Mouse (Mus musculus) embryonic fibroblast, embryonic 13.5 days (primary cell): Measurements from ENCODE around the gene Rhebl1. TPM values are rescaled to one million over a fixed set of nuclear protein-coding genes. Genes with fewer than 3 reads are reported as not detected.

Source experiments
- H3K27ac ChIP-seq: 2 replicates; pipeline ENCODE4 v1.5.1; 2012; ENCODE audit warnings: low read length, control low read depth, inconsistent platforms; ENCODE audit not compliant: insufficient read depth
- H3K4me1 ChIP-seq: 2 replicates; pipeline ENCODE4 v1.6.1; 2011; ENCODE audit warnings: low read length; ENCODE audit not compliant: control insufficient read depth, insufficient read depth
- H3K4me3 ChIP-seq: 2 replicates; pipeline ENCODE4 v1.5.1; 2011; ENCODE audit warnings: mild to moderate bottlenecking, control low read depth, low read length; ENCODE audit not compliant: insufficient read depth
- CTCF ChIP-seq: IDR thresholded peaks from 2 replicates; pipeline ENCODE4 v1.5.1; 2011; ENCODE audit warnings: mild to moderate bottlenecking, control low read depth, low read length, moderate library complexity, borderline replicate concordance; ENCODE audit not compliant: insufficient read depth
- POLR2A ChIP-seq: IDR thresholded peaks from 2 replicates; pipeline ENCODE4 v1.6.1; 2011; ENCODE audit warnings: low read depth, mild to moderate bottlenecking, control low read depth, low read length, moderate library complexity
- polyA plus RNA-seq: library from polyadenylated mRNA; stranded (reverse); fragments of >200 nt; gene quantifications from 2 replicates; pipeline ENCODE4 v1.2.4, GENCODE M21; 2011; ENCODE audit warnings: low read depth; ENCODE audit not compliant: missing spikeins, insufficient read length

Gene Rhebl1
- polyA plus RNA-seq, 1 experiment = 7.8 TPM

DNA sequence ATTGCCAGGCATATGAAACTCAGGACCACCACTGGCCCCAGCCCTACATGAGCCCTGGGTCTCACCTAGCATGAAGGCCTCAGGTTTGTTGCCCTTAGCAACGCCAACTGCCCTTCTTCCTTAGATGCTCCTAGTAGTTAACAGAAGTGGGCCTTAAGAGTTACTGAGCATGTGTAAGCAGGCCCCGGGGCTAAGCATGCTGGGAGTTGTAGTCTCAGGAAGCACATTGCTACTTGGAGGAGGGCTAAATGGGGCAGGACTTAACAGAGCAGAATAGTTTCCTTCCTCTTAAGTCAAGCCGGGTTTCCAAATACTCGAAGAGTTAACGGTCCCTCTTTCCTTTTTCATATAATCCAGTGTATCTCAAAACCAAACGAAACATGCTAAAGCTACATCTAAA lies 27.0 kb downstream of the Rhebl1 start:
- 0 out of 2 replicates have a peak overlapping the region, but pooled peaks have one; percentile 3 for H3K4me3 ChIP-seq
- TF ChIP-seq CTCF = no peak
- TF ChIP-seq POLR2A = no peak
- no peak overlapping the region for H3K27ac ChIP-seq

DNA sequence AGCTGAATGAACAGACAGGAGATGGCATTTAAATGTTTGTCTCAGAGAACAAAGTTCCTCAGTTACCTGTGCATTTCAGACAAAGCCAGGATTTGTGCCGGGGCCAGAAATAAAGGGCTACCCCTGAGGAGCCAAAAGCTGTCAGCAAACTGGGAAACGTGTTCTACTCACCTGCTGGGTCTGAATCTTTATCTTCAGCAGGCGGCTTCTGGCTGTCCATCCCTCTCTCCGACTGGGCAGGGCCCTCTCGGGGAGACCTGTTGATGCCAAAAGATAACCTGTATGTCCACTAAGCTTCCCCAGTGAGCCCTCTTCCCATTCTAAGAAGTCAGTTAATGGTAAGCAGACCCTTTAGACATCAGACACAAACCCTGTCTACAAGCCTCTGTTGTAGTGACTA lies 27.8 kb downstream of the Rhebl1 start:
- H3K4me3 ChIP-seq = no peak overlapping the region
- H3K27ac ChIP-seq = no peak overlapping the region
- peaks cover 6% of the 10 kb centered on the region; the same call in 1 of the 2 replicates for H3K4me1 ChIP-seq
- TF ChIP-seq CTCF = no peak
- no peak for TF ChIP-seq POLR2A

More for the DNA sequence above, 27.0 kb downstream of the Rhebl1 start:
- H3K4me1 ChIP-seq = peaks cover 6% of the 10 kb centered on the region; the same call in 1 of the 2 replicates

DNA sequence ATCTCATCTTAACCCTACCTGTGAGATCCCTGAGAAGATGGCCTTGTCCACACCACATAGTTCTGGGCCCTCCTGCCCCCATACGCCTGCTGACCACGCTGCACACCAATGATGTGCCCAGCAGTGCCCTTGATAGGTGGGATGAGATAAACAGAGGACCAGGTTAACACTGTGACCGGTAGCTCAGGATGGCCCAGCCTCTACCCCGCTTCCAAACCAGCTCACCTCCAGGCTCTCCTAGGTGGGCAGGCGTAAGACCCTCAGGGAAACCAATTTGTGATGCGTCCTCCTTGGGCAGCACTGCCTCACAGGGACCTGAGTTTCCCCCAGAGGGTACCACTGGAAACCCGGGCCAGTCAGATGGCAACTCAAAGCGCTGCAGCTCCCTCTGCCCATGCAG lies 28.6 kb downstream of the Rhebl1 start:
- no peak for TF ChIP-seq POLR2A
- TF ChIP-seq CTCF = no peak
- H3K27ac ChIP-seq = no peak overlapping the region
- H3K4me3 ChIP-seq = no peak overlapping the region
- H3K4me1 ChIP-seq = peaks cover 6% of the 10 kb centered on the region; the same call in 1 of the 2 replicates

DNA sequence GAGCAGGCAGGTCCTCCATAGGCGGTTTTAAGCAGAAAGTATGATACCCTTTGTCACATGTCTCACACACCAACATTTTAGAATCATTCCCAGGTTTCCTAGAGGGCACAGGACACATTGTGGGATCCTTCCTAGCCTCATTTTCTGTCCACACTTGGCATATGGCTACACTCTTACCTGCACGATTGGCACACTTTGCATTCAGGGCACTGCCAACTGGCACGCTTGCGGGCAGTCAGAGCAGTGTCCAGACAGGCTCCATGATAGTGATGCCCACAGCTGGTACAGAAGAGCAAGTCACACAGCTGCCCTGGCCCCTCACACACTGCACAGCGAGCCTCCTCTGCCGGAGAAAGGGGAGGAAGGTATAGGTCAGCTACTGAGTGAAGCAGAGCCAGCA lies 29.4 kb downstream of the Rhebl1 start:
- Histone ChIP-seq H3K4me1 (peaks cover 6% of the 10 kb centered on the region; the same call in 1 of the 2 replicates), H3K4me3 (no peak overlapping the region), H3K27ac (no peak overlapping the region)
- TF ChIP-seq CTCF = no peak
- TF ChIP-seq POLR2A = no peak

DNA sequence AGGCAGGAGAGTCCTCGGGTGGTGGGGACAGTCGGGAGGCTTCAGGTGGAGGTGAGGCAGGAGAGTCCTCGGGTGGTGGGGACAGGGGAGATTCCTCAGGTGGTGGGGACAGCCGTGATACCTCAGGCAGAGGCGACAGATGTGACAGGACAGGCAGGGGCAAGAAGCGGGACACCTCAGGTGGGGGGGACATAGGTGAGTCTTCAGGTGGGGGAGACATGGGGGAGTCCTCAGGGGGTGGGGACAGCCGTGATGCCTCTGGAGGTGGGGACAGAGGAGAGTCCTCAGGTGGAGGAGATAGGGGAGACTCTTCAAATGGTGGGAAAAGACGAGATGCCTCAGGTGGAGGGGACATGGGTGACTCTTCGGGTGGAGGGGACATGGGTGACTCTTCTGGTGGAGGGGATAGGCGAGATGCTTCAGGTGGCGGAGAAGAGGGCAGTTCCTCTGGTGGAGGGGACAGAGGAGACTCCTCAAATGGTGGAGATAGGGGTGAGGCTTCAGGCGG lies 30.8 kb downstream of the Rhebl1 start:
- no peak overlapping the region for H3K27ac ChIP-seq
- 0 out of 2 replicates have a peak, but pooled peaks cover under 1% of the 10 kb centered on the region for H3K4me1 ChIP-seq
- TF ChIP-seq CTCF (no peak), POLR2A (no peak)
- H3K4me3 ChIP-seq = no peak overlapping the region

DNA sequence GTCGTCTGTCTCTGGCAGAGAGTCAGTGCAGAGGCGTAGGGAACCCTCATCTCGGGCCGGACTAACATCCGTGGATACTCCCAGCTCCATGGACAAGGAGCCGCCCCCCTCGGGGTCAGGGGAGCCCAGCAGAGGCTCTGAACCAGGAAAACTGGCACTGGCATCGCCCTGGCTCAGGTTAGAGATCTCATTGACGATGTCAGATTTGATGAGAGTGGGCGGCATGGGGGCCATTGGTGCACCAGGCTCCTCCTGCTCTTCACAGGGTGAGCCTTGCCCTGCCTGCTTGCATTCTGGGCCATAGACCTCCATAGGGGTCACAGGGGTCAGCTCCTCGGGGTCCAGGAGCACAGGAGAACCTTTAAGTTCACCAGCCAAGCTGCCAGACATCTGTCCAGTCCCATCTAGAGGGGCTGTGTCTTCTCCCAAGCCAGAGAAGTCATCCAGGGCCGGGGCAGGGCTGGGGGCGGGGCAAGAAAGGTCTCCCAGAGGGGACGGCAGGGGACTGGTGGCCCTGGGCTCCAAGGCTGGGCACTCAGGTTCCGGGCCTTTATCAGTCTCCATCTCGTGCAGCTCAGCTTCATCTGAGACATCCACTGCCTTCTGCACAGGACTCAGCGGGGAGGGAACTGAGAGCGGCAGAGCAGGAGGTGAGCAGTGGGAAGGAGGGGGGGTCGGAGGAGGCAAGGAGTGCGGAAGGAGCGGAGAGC lies 32.5 kb downstream of the Rhebl1 start:
- TF ChIP-seq POLR2A = no peak
- TF ChIP-seq CTCF = no peak
- H3K27ac ChIP-seq = no peak overlapping the region
- H3K4me1 ChIP-seq = no peaks in the 10 kb centered on the region

DNA sequence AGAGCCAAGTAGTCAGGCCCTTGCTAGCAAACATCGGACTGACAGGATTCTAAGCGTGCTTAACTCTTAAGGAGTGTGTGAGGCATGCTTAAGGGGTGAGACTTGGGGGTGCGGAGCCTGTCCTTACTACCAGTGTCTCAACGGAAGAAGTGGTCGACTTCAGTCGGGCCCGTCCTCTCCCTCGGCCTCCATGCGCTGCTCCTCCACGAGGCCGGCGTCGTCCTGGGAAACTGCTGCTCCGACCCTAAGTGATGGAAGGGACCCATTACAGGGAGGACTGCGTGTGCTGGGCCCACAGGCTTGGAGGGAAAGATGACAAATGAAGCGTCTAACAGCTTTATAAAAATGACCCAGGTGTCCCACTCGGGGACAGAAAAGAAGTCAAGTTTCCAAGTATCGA lies 33.4 kb downstream of the Rhebl1 start:
- TF ChIP-seq CTCF (no peak), POLR2A (no peak)

More for the DNA sequence above, 32.5 kb downstream of the Rhebl1 start:
- H3K4me3 ChIP-seq = no peak overlapping the region

DNA sequence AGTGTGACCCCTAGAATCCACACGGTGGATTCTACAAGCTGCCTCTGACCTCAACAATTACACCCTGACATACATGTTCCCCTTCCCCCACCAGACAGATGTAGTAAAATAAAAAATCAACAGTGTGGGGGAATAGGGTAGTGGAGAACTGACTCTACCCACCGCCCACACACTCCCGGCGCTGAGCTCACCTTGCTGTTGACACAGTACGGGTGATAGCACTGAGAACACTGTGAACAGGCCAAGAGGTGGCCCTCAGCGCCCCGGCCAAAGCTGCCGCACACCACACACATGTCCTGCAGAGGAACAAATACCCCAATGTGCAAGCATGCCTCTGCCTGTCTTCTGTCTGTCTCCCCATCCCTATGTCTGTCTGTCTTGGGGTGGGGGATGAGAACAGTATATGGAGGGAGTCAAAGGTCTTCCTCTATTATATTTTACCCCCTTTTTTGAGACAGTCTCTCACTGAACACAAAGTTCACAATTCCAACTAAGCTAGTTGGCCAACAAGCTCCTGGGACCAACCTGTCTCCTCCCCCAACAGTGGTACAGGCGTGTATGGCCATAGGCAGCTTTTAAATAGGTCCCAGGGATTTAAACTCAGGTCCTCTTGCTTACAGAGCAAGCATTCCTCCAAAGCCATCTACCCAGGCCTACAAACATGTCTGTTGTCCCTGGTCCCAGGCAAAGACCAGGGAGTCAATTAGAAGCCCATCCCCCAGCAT lies 34.9 kb downstream of the Rhebl1 start:
- Histone ChIP-seq H3K27ac (no peak overlapping the region), H3K4me3 (no peak overlapping the region), H3K4me1 (no peaks in the 10 kb centered on the region)
- TF ChIP-seq CTCF (no peak), POLR2A (no peak)

More for the DNA sequence above, 33.4 kb downstream of the Rhebl1 start:
- no peak overlapping the region for H3K27ac ChIP-seq
- no peak overlapping the region for H3K4me3 ChIP-seq
- no peaks in the 10 kb centered on the region for H3K4me1 ChIP-seq

DNA sequence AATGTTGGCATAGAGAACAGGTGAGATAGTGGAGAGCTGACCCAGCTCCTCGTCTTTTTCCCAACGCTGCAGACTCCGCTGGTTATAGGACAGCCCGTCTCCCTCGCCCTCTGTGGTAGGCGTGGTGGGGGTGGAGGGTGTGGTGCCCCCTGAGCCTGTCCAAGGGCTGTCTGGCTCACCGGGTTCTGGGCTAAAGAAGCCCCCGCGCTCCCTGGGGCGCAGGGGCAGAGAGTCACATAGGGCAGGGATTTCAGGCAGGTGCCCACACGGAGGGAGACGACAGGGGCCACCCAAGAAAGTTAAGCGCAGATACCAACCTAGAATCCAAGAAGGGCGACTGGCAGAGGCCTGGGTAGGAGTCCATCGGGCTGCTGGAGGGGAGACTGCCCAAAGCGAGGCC lies 40.1 kb downstream of the Rhebl1 start:
- H3K4me1 ChIP-seq = no peaks in the 10 kb centered on the region
- H3K4me3 ChIP-seq = no peak overlapping the region
- TF ChIP-seq POLR2A = no peak
- TF ChIP-seq CTCF = no peak
- no peak overlapping the region for H3K27ac ChIP-seq
